30 mouse cellular contexts compared by ENCODE assay signal in genomic region chr3:85713936-85714709, GRCm38 (mm10).
DNase-seq lines count a peak whose midpoint lies in the region; ATAC-seq and TF ChIP-seq lines count a peak whose summit lies in the region.
"Had no signal": no experiment of that assay in that cellular context is flagged by ENCODE, and none has a peak within 500 bp of the region (broad histone marks: within the 10 kb centered on the region; RNA-seq: fewer than 3 reads in every experiment).

No protein-coding gene starts in this region.

- no peak for TF ChIP-seq RAD21 in CH12.LX (IDR thresholded peaks at IDR 0.05; ENCODE audit: low read depth, low read length)

- H3K36me3 ChIP-seq in heart, embryonic 16.5 days (ENCODE audit: control insufficient read depth, insufficient read depth) = no peaks in the 10 kb centered on the region
- no peaks in the 10 kb centered on the region for H3K36me3 ChIP-seq in CH12.LX (replicated peaks in 1 of 2; ENCODE audit: control insufficient read depth in 1 of 2, insufficient read depth in 1 of 2, low read length in 1 of 2)
- H3K36me3 ChIP-seq in stomach, postnatal 0 days (ENCODE audit: control insufficient read depth, insufficient read depth, low read length) = no peaks in the 10 kb centered on the region
- H3K36me3 ChIP-seq: embryonic facial prominence, embryonic 13.5 days; forebrain, embryonic 10.5 days; forebrain, embryonic 15.5 days; hindbrain, embryonic 12.5 days; limb, embryonic 12.5 days; lung, embryonic 15.5 days; midbrain, embryonic 12.5 days had no signal

- TF ChIP-seq CTCF in CH12.LX (conservative IDR thresholded peaks at IDR 0.05 in 1 of 2, IDR thresholded peaks at IDR 0.05 in 1 of 2; ENCODE audit: low read depth in 2 of 2, low read length in 2 of 2) = no peak
- no peak for TF ChIP-seq CTCF in stomach, postnatal 0 days (IDR thresholded peaks at IDR 0.05; ENCODE audit: low read depth)
- TF ChIP-seq CTCF in layer of hippocampus, adult 2 months (conservative IDR thresholded peaks at IDR 0.05) = no peak

- H3K4me1 ChIP-seq in heart, embryonic 16.5 days (ENCODE audit: control insufficient read depth, insufficient read depth, low read length) = peaks cover 6% of the 10 kb centered on the region
- peaks cover 0 to 21% of the 10 kb centered on the region in 2 experiments; a peak in 2 of 4 replicates for H3K4me1 ChIP-seq in CH12.LX (ENCODE audit: control insufficient read depth in 1 of 2, insufficient read depth in 2 of 2)
- no peaks in the 10 kb centered on the region for H3K4me1 ChIP-seq in stomach, postnatal 0 days (replicated peaks; ENCODE audit: control insufficient read depth, insufficient read depth)
- H3K4me1 ChIP-seq: embryonic facial prominence, embryonic 13.5 days; forebrain, embryonic 10.5 days; forebrain, embryonic 15.5 days; kidney, embryonic 15.5 days; limb, embryonic 12.5 days; lung, embryonic 15.5 days; midbrain, embryonic 12.5 days had no signal

- H3K27ac ChIP-seq in heart, embryonic 16.5 days (ENCODE audit: low read length) = peak overlapping the region; percentile 41
- no peak overlapping the region for H3K27ac ChIP-seq in CH12.LX (ENCODE audit: insufficient read depth, low read depth)
- H3K27ac ChIP-seq in stomach, postnatal 0 days (replicated peaks) = no peak overlapping the region
- H3K27ac ChIP-seq in layer of hippocampus, adult 2 months = no peak overlapping the region
- H3K27ac ChIP-seq: embryonic facial prominence, embryonic 13.5 days; forebrain, embryonic 10.5 days; forebrain, embryonic 15.5 days; hindbrain, embryonic 12.5 days; kidney, embryonic 15.5 days; left cerebral cortex, adult 2 months; limb, embryonic 12.5 days; lung, embryonic 15.5 days; midbrain, embryonic 12.5 days had no signal

- H3K4me2 ChIP-seq in heart, embryonic 16.5 days (ENCODE audit: low read depth, low read length) = no peak overlapping the region
- no peak overlapping the region for H3K4me2 ChIP-seq in CH12.LX (ENCODE audit: insufficient read depth, low read depth, poor library complexity, severe bottlenecking)
- no peak overlapping the region for H3K4me2 ChIP-seq in stomach, postnatal 0 days (replicated peaks; ENCODE audit: low read depth)
- H3K4me2 ChIP-seq: embryonic facial prominence, embryonic 13.5 days; forebrain, embryonic 15.5 days; heart, embryonic 11.5 days; hindbrain, embryonic 12.5 days; kidney, embryonic 15.5 days; limb, embryonic 12.5 days; liver, embryonic 11.5 days; lung, embryonic 15.5 days; midbrain, embryonic 12.5 days had no signal

- no peaks in the 10 kb centered on the region for H3K9me3 ChIP-seq in heart, embryonic 16.5 days (replicated peaks; ENCODE audit: control insufficient read depth, low read length)
- H3K9me3 ChIP-seq in CH12.LX (replicated peaks; ENCODE audit: low read length) = peaks cover 13% of the 10 kb centered on the region
- H3K9me3 ChIP-seq in stomach, postnatal 0 days (ENCODE audit: control insufficient read depth, low read length) = no peaks in the 10 kb centered on the region
- H3K9me3 ChIP-seq: embryonic facial prominence, embryonic 13.5 days; forebrain, embryonic 10.5 days; forebrain, embryonic 15.5 days; hindbrain, embryonic 12.5 days; kidney, embryonic 15.5 days; limb, embryonic 12.5 days; lung, embryonic 15.5 days; midbrain, embryonic 12.5 days had no signal

- 62% methylated on average over 7 of the region's 7 CpGs for WGBS in heart, embryonic 16.5 days
- WGBS in stomach, postnatal 0 days = 85% methylated on average over 7 of the region's 7 CpGs

- DNase-seq in heart, postnatal 10 days = no peak
- peak; percentile 79 for DNase-seq in CH12.LX (ENCODE audit: extremely low read depth)
- peak; percentile 1 for DNase-seq in induced T-regulatory cell, adult 2 months (ENCODE audit: low read depth)
- peak; percentile 7 for DNase-seq in stomach, postnatal 0 days (ENCODE audit: low spot score)
- DNase-seq in right cerebral cortex, postnatal 10 days (ENCODE audit: low spot score in 2 of 2) = no peak
- DNase-seq in layer of hippocampus, adult 2 months (ENCODE audit: low spot score in 2 of 2) = no peak
- DNase-seq: adrenal gland, postnatal 14 days; cerebellum, adult 11 months; cerebellum, adult 9-10 months; gastrocnemius, postnatal 10 days; heart, adult 18-20 months; kidney, adult 11 months; kidney, postnatal 25 days; lung, postnatal 36 days; right cerebral cortex, postnatal 14 days; thymus, adult 18-20 months had no signal

- in situ Hi-C loops in CH12.LX (cut with MboI; ENCODE audit: low pct_ligation_motif_present, low pct_unique_long_range_greater_than_20kb, low sequenced_read_pairs) = loop anchor here (25.0 kb wide), 1 partner anchor 398 kb away; no protein-coding TSS in a partner anchor

- no peak overlapping the region for H3K9ac ChIP-seq in heart, embryonic 16.5 days (ENCODE audit: low read length)
- no peak overlapping the region for H3K9ac ChIP-seq in CH12.LX (ENCODE audit: insufficient read depth, low read depth)
- no peak overlapping the region for H3K9ac ChIP-seq in stomach, postnatal 0 days (ENCODE audit: low read length)
- H3K9ac ChIP-seq: embryonic facial prominence, embryonic 13.5 days; forebrain, embryonic 15.5 days; hindbrain, embryonic 12.5 days; kidney, embryonic 15.5 days; limb, embryonic 12.5 days; lung, embryonic 15.5 days; midbrain, embryonic 12.5 days had no signal

- H3K79me2 ChIP-seq in CH12.LX (replicated peaks; ENCODE audit: control insufficient read depth, extremely low read depth, insufficient read depth, poor library complexity, severe bottlenecking) = no peaks in the 10 kb centered on the region

- dilution Hi-C loops in CH12.LX (cut with MboI; ENCODE audit: extremely low pct_ligation_motif_present, extremely low pct_unique_long_range_greater_than_20kb, low sequenced_read_pairs) = no loop called here

- peak; percentile 89 for TF ChIP-seq EP300 in CH12.LX (IDR thresholded peaks at IDR 0.05; ENCODE audit: low read length)
- TF ChIP-seq EP300 in stomach, postnatal 0 days (optimal IDR thresholded peaks at IDR 0.05) = no peak

- no peaks in the 10 kb centered on the region; the same call in 1 of the 2 replicates for H3K27me3 ChIP-seq in heart, embryonic 16.5 days (ENCODE audit: control insufficient read depth, insufficient read depth, low read length)
- no peaks in the 10 kb centered on the region for H3K27me3 ChIP-seq in CH12.LX (replicated peaks)
- H3K27me3 ChIP-seq in stomach, postnatal 0 days (ENCODE audit: control insufficient read depth, insufficient read depth, low read length) = no peaks in the 10 kb centered on the region
- H3K27me3 ChIP-seq: embryonic facial prominence, embryonic 13.5 days; forebrain, embryonic 15.5 days; hindbrain, embryonic 12.5 days; kidney, embryonic 15.5 days; limb, embryonic 12.5 days; lung, embryonic 15.5 days; midbrain, embryonic 12.5 days had no signal

- intact Hi-C loops in heart, postnatal 10 days (cut with DNase I) = no loop called here

- H3K4me3 ChIP-seq in heart, embryonic 16.5 days (ENCODE audit: low read length) = no peak overlapping the region
- no peak overlapping the region for H3K4me3 ChIP-seq in CH12.LX (replicated peaks in 1 of 3; ENCODE audit: low read depth in 2 of 3, low read length in 2 of 3, poor library complexity in 1 of 3)
- no peak overlapping the region for H3K4me3 ChIP-seq in stomach, postnatal 0 days (ENCODE audit: low read depth, low read length)
- no peak overlapping the region for H3K4me3 ChIP-seq in layer of hippocampus, adult 2 months
- H3K4me3 ChIP-seq: embryonic facial prominence, embryonic 13.5 days; forebrain, embryonic 10.5 days; forebrain, embryonic 15.5 days; hindbrain, embryonic 12.5 days; kidney, embryonic 15.5 days; left cerebral cortex, adult 2 months; limb, embryonic 12.5 days; lung, embryonic 15.5 days; megakaryocyte, embryonic 14.5 days; midbrain, embryonic 12.5 days had no signal

- no peak for TF ChIP-seq POLR2A in CH12.LX (IDR thresholded peaks at IDR 0.05; ENCODE audit: low read depth, low read length)

- ATAC-seq in heart, embryonic 16.5 days (replicated peaks; ENCODE audit: extremely low read depth, insufficient read depth, low FRiP score) = peak; percentile 59
- no peak for ATAC-seq in stomach, postnatal 0 days (ENCODE audit: low FRiP score, low TSS enrichment)
- ATAC-seq: forebrain, embryonic 15.5 days; inflammation-experienced regulatory T-cells, adult 6 months had no signal

TF ChIP-seq in CH12.LX, 34 proteins besides CTCF, POLR2A, EP300 and RAD21 (continues in another document):
- TF ChIP-seq TCF12 (IDR thresholded peaks at IDR 0.05; ENCODE audit: low read depth, low read length) (0 out of 2 replicates have a peak, but pooled peaks have one; percentile 20), E2F4 (IDR thresholded peaks at IDR 0.05; ENCODE audit: insufficient replicate concordance, low read depth, low read length) (no peak), MEF2A (IDR thresholded peaks at IDR 0.05; ENCODE audit: borderline replicate concordance, low read depth, low read length) (no peak), MXI1 (IDR thresholded peaks at IDR 0.05; ENCODE audit: low read depth, low read length) (no peak), RCOR1 (conservative IDR thresholded peaks at IDR 0.05; ENCODE audit: low read depth, low read length) (no peak), PAX5 (IDR thresholded peaks at IDR 0.05; ENCODE audit: low read length) (no peak), GABPA (IDR thresholded peaks at IDR 0.05; ENCODE audit: insufficient replicate concordance, low read depth, low read length) (no peak), USF2 (conservative IDR thresholded peaks at IDR 0.05; ENCODE audit: low read depth, low read length) (no peak), ZC3H11A (IDR thresholded peaks at IDR 0.05; ENCODE audit: low read depth, low read length) (no peak), POLR2AphosphoS2 (IDR thresholded peaks at IDR 0.05; ENCODE audit: low read depth, low read length) (no peak), BHLHE40 (IDR thresholded peaks at IDR 0.05; ENCODE audit: low read depth, low read length) (peak; percentile 50; the same call in 1 of the 2 replicates), HCFC1 (IDR thresholded peaks at IDR 0.05; ENCODE audit: low read depth, low read length) (no peak), NRF1 (IDR thresholded peaks at IDR 0.05; ENCODE audit: low read depth, low read length) (no peak), MAZ (IDR thresholded peaks at IDR 0.05; ENCODE audit: low read depth, low read length) (peak; percentile 55; the same call in 1 of the 2 replicates), IRF4 (IDR thresholded peaks at IDR 0.05; ENCODE audit: low read depth, low read length) (peak; percentile 93), MAX (IDR thresholded peaks at IDR 0.05; ENCODE audit: low read length) (0 out of 2 replicates have a peak, but pooled peaks have one; percentile 9), JUN (IDR thresholded peaks at IDR 0.05; ENCODE audit: insufficient read depth, low read depth, low read length) (no peak), NELFE (IDR thresholded peaks at IDR 0.05; ENCODE audit: low read depth, low read length) (no peak), SMC3 (IDR thresholded peaks at IDR 0.05; ENCODE audit: low read depth, low read length) (no peak), USF1 (IDR thresholded peaks at IDR 0.05; ENCODE audit: low read depth, low read length) (no peak), SIN3A (IDR thresholded peaks at IDR 0.05; ENCODE audit: low read length) (no peak), MYC (IDR thresholded peaks at IDR 0.05; ENCODE audit: low read depth, low read length) (no peak)

Comparison
In these comparisons a context has a peak if more than half of its experiments do, and no peak if none do; other contexts are left out.
1. DNase-seq: peak in CH12.LX (single experiment), induced T-regulatory cell, adult 2 months (single experiment) and stomach, postnatal 0 days (single experiment); none in heart, postnatal 10 days (0 of 2), right cerebral cortex, postnatal 10 days (0 of 2) and layer of hippocampus, adult 2 months (0 of 2).